In the genomic region with DNA sequence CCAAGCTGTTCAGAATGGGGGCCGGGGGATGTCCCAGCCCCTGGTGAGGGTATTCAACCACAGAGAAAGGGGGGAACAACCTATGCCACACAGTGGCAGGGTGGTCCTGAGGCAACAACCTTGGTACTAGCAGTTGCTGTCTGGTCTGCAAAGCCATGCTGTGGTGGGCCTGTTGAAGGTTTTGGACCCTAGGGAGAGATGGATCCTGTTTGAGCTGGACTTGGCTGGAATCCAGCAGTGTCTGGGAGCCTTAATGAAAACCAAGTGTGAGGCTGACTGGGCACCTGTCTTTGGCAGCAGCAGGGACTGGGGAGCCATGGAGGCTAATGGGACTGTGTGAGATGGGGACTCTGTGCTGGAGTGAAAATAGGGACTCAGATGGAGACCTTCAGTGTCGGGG, we compare ENCODE assay signal across 8 mouse cellular contexts. TPM values are rescaled to one million over a fixed set of nuclear protein-coding genes. Genes with fewer than 3 reads are reported as not detected.
DNase-seq lines count a peak whose midpoint lies in the region; ATAC-seq and TF ChIP-seq lines count a peak whose summit lies in the region.

No protein-coding gene starts in this region.

- peaks cover 14% of the 10 kb centered on the region; the same call in 1 of the 2 replicates for H3K4me1 ChIP-seq in spleen, adult 2 months (ENCODE audit: control insufficient read depth, insufficient read depth, insufficient read length)
- H3K4me1 ChIP-seq in heart, embryonic 13.5 days = peaks cover 67% of the 10 kb centered on the region
- H3K4me1 ChIP-seq in kidney, embryonic 15.5 days = peaks cover 46% of the 10 kb centered on the region
- H3K4me1 ChIP-seq in midbrain, embryonic 15.5 days = peaks cover 19% of the 10 kb centered on the region

- H3K4me3 ChIP-seq in spleen, adult 2 months (ENCODE audit: extremely low read depth, insufficient read depth, insufficient read length) = no peak overlapping the region; the same call in 1 of the 2 replicates
- H3K4me3 ChIP-seq in heart, embryonic 13.5 days = peak overlapping the region; percentile 38
- no peak overlapping the region for H3K4me3 ChIP-seq in kidney, embryonic 15.5 days (replicated peaks)
- no peak overlapping the region for H3K4me3 ChIP-seq in midbrain, embryonic 15.5 days

- no peaks in the 10 kb centered on the region for H3K36me3 ChIP-seq in spleen, adult 2 months (ENCODE audit: control insufficient read depth, insufficient read depth, low read length)
- no peaks in the 10 kb centered on the region for H3K36me3 ChIP-seq in heart, embryonic 13.5 days
- H3K36me3 ChIP-seq in kidney, embryonic 15.5 days = no peaks in the 10 kb centered on the region
- H3K36me3 ChIP-seq in midbrain, embryonic 15.5 days (replicated peaks) = no peaks in the 10 kb centered on the region

- DNase-seq in spleen, adult 2 months (ENCODE audit: low read depth in 1 of 2, low spot score in 2 of 2) = no peak
- no peak for DNase-seq in spleen, postnatal 10 days (ENCODE audit: low spot score in 2 of 2)
- no peak for DNase-seq in yolk sac, embryonic 10.5 days (ENCODE audit: low spot score)
- DNase-seq in frontal cortex, postnatal 36 days (ENCODE audit: low spot score in 2 of 2) = no peak
- no peak for DNase-seq in cerebellum, adult 8-10 months

- H3K27me3 ChIP-seq in spleen, adult 2 months (ENCODE audit: control insufficient read depth, insufficient read depth, low read length) = no peaks in the 10 kb centered on the region
- peaks cover 24% of the 10 kb centered on the region for H3K27me3 ChIP-seq in heart, embryonic 13.5 days (replicated peaks)
- peaks cover 6% of the 10 kb centered on the region; the same call in 1 of the 2 replicates for H3K27me3 ChIP-seq in kidney, embryonic 15.5 days
- no peaks in the 10 kb centered on the region for H3K27me3 ChIP-seq in midbrain, embryonic 15.5 days (replicated peaks)

- WGBS in spleen, adult 2 months = 64% methylated on average over 2 of the region's 2 CpGs
- 43% methylated on average over 2 of the region's 2 CpGs for WGBS in heart, embryonic 13.5 days
- WGBS in kidney, embryonic 15.5 days = 41% methylated on average over 2 of the region's 2 CpGs
- 56% methylated on average over 2 of the region's 2 CpGs for WGBS in midbrain, embryonic 15.5 days

- no peak for TF ChIP-seq POLR2A in spleen, adult 2 months (IDR thresholded peaks at IDR 0.05; ENCODE audit: low read depth, low read length)

- peak overlapping the region; percentile 70 for H3K9ac ChIP-seq in heart, embryonic 13.5 days
- H3K9ac ChIP-seq in kidney, embryonic 15.5 days = no peak overlapping the region
- H3K9ac ChIP-seq in midbrain, embryonic 15.5 days = no peak overlapping the region

- TF ChIP-seq CTCF in spleen, adult 2 months (IDR thresholded peaks at IDR 0.05; ENCODE audit: extremely low read depth, insufficient read depth, insufficient read length, insufficient replicate concordance) = no peak

- H3K4me2 ChIP-seq in heart, embryonic 13.5 days = peak overlapping the region; percentile 61
- H3K4me2 ChIP-seq in kidney, embryonic 15.5 days = peak overlapping the region; percentile 41
- peak overlapping the region; percentile 19; the same call in 1 of the 2 replicates for H3K4me2 ChIP-seq in midbrain, embryonic 15.5 days

- no peaks in the 10 kb centered on the region for H3K9me3 ChIP-seq in heart, embryonic 13.5 days
- no peaks in the 10 kb centered on the region for H3K9me3 ChIP-seq in kidney, embryonic 15.5 days (replicated peaks)
- no peaks in the 10 kb centered on the region for H3K9me3 ChIP-seq in midbrain, embryonic 15.5 days

- ATAC-seq in heart, embryonic 13.5 days (ENCODE audit: extremely low read depth, insufficient number of reproducible peaks, low FRiP score, low TSS enrichment) = no peak; the same call in 1 of the 2 replicates
- no peak for ATAC-seq in kidney, embryonic 15.5 days (replicated peaks; ENCODE audit: low FRiP score)
- ATAC-seq in midbrain, embryonic 15.5 days (replicated peaks) = peak; percentile 56

- H3K27ac ChIP-seq in spleen, adult 2 months (ENCODE audit: insufficient read depth, low read length) = 0 out of 2 replicates have a peak overlapping the region, but pooled peaks have one; percentile 21
- H3K27ac ChIP-seq in heart, embryonic 13.5 days (replicated peaks) = peak overlapping the region; percentile 77
- no peak overlapping the region for H3K27ac ChIP-seq in kidney, embryonic 15.5 days
- peak overlapping the region; percentile 53 for H3K27ac ChIP-seq in midbrain, embryonic 15.5 days

RNA-seq across cellular contexts. Expression of a gene that starts 0.5 kb away (rescaled TPM):
- 33.6 and 45.1 TPM in 2 replicates for polyA plus RNA-seq in spleen, adult 2 months (2012; rRNA removed)
- polyA plus RNA-seq in heart, embryonic 13.5 days (2015; fragmentation: Nextera tagmentation; extraction: Ambion mirVana) = 11.2 and 11.6 TPM in 2 replicates
- 1.3 and 1.7 TPM in 2 replicates for polyA plus RNA-seq in kidney, embryonic 15.5 days (2015; fragmentation: Nextera tagmentation; extraction: Ambion mirVana)
- 9.7 and 10.1 TPM in 2 replicates for polyA plus RNA-seq in midbrain, embryonic 15.5 days (2015; fragmentation: Nextera tagmentation; extraction: Ambion mirVana)

RNA-seq across cellular contexts. Expression of a gene that starts 7.7 kb away (rescaled TPM):
- polyA plus RNA-seq in spleen, adult 2 months (2012; rRNA removed) = 0.47 and 0.67 TPM in 2 replicates
- 0.41 and 1.2 TPM in 2 replicates for polyA plus RNA-seq in heart, embryonic 13.5 days (2015; fragmentation: Nextera tagmentation; extraction: Ambion mirVana)
- polyA plus RNA-seq in kidney, embryonic 15.5 days (2015; fragmentation: Nextera tagmentation; extraction: Ambion mirVana) = 3.4 and 5.3 TPM in 2 replicates
- polyA plus RNA-seq in midbrain, embryonic 15.5 days (2015; fragmentation: Nextera tagmentation; extraction: Ambion mirVana) = 0.14 TPM in 2 replicates

RNA-seq across cellular contexts. Expression of a gene that starts 51.9 kb away (rescaled TPM):
- 18.9 and 27.5 TPM in 2 replicates for polyA plus RNA-seq in spleen, adult 2 months (2012; rRNA removed)
- 0.18 TPM in 1 of 2 replicates, not detected in the other for polyA plus RNA-seq in heart, embryonic 13.5 days (2015; fragmentation: Nextera tagmentation; extraction: Ambion mirVana)
- polyA plus RNA-seq in kidney, embryonic 15.5 days (2015; fragmentation: Nextera tagmentation; extraction: Ambion mirVana) = 0.31 and 0.96 TPM in 2 replicates
- 9.0 and 9.3 TPM in 2 replicates for polyA plus RNA-seq in midbrain, embryonic 15.5 days (2015; fragmentation: Nextera tagmentation; extraction: Ambion mirVana)
